Mouse (Mus musculus) kidney, postnatal 0 days (tissue): Measurements from ENCODE around the gene Tmem151b. TPM values are rescaled to one million over a fixed set of nuclear protein-coding genes. Genes with fewer than 3 reads are reported as not detected.
A peak's percentile ranks its signal among the peaks of the same experiment; 100 is the strongest.

Experiments
- ATAC-seq: fragments of 200-750 bp; cut with Nextera tagmentation; replicated peaks from 2 replicates; pipeline ENCODE4 v1.8.0; 2017; ENCODE audit warnings: low read depth, moderate number of reproducible peaks, moderate TSS enrichment, moderate library complexity; ENCODE audit not compliant: low FRiP score
- DNase-seq: peaks from one replicate; pipeline ENCODE4 v3.0.0-alpha.2; 2016; ENCODE audit warnings: low spot score
- H3K27ac ChIP-seq: fragments of 300-500 bp; sonication (generic); 2 replicates; pipeline ENCODE4 v1.5.1; 2014; ENCODE audit warnings: mild to moderate bottlenecking
- H3K27me3 ChIP-seq: fragments of 300-500 bp; sonication (generic); 2 replicates; pipeline ENCODE4 v1.6.1; 2014; ENCODE audit warnings: low read length, mixed read lengths; ENCODE audit not compliant: insufficient read depth
- H3K36me3 ChIP-seq: fragments of 300-500 bp; sonication (generic); 2 replicates; pipeline ENCODE4 v1.6.1; 2014; ENCODE audit warnings: low read length, mixed read lengths; ENCODE audit not compliant: insufficient read depth
- H3K4me1 ChIP-seq: fragments of 300-500 bp; sonication (generic); replicated peaks from 2 replicates; pipeline ENCODE4 v1.6.1; 2014; ENCODE audit warnings: antibody characterized with exemption, low read length, mixed read lengths; ENCODE audit not compliant: insufficient read depth
- H3K4me2 ChIP-seq: fragments of 300-500 bp; sonication (generic); 2 replicates; pipeline ENCODE4 v1.6.1; 2014; ENCODE audit warnings: mild to moderate bottlenecking, low read length, moderate library complexity, mixed read lengths
- H3K4me3 ChIP-seq: fragments of 300-500 bp; sonication (generic); replicated peaks from 2 replicates; pipeline ENCODE4 v1.5.1; 2014; ENCODE audit warnings: low read depth, low read length
- H3K9ac ChIP-seq: fragments of 300-500 bp; sonication (generic); 2 replicates; pipeline ENCODE4 v1.6.1; 2014; ENCODE audit warnings: low read depth, low read length
- H3K9me3 ChIP-seq: fragments of 300-500 bp; sonication (generic); replicated peaks from 2 replicates; pipeline ENCODE4 v1.6.1; 2016; ENCODE audit warnings: low read length, inconsistent platforms, mixed read lengths
- CTCF ChIP-seq: IDR thresholded peaks from 2 replicates; pipeline ENCODE4 v1.5.1; 2016; ENCODE audit warnings: antibody characterized with exemption, low read depth, mild to moderate bottlenecking, moderate library complexity
- WGBS: fragments of 180-500 bp; shearing (Covaris S2); extraction: QIAGEN DNeasy Blood & Tissue Kit; methylation state at CpG from one replicate; pipeline ENCODE4 v1.1.7; 2014; 5-methylcytosine and 5-hydroxymethylcytosine counted together
- polyA plus RNA-seq: library from polyadenylated mRNA; unstranded; fragments of >200 nt; fragmentation: Nextera tagmentation; extraction: Ambion mirVana; gene quantifications from 2 replicates; pipeline ENCODE4 v1.2.1, GENCODE M21; 2015

Gene Tmem151b
- polyA plus RNA-seq, 1 experiment from 2014 or later: 1.5 TPM

DNA sequence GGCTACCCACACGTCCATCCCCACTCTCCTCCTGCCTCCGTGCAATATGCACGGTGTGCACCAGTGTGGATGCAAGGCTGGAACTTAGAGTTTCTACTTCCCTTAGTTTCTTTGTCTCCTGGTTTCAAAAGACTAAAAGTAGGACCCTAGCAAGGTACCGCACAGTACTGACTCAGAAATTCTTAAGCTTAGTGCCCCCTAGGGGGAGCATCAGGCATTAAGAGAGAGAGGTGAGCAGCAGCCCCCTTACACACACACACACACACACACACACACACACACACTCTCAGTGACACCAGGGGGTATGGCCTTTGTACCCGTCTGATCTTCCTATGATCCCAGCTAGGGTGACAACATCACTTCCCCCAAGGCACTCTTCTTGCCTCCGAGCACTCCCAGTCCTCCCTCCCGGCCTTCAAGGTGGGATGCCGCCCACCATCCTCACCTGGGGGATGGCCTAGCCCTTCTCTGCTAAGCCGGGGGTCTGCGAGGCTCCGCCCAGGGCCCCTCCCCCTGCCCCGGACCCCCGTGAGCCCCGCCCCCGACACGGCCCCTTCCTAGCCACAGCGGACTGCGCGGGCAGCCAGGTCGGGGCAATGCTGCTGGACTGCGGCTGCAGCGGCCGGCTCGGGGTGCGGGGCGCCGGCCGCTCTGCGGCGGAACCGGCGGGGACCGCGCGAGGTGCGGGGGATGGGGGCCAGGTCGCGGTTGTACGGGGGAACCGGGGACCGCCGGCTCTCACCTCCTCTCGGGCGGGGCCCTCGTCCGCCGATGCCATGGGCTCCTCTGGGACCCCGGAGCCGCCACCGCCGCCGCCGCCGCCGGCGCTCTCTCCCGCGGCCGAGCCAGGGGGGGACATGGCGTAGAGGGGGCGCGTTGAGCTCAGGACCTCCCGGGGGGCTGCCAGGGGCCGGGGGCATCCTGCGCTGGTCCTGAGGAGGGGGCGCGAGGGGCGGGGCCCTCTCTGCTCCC lies 650 bp downstream of the Tmem151b start:
- ATAC-seq (peak; percentile 52; the same call in 1 of the 2 replicates), DNase-seq (peak; percentile 53)
- WGBS: 6% methylated on average over 38 of the region's 68 CpGs
- H3K36me3 ChIP-seq: no peaks in the 10 kb centered on the region
- H3K27ac ChIP-seq: no peak overlapping the region
- TF ChIP-seq CTCF: peak; percentile 48
- peak overlapping the region; percentile 62 for H3K9ac ChIP-seq
- H3K4me2 ChIP-seq: peak overlapping the region; percentile 100
- H3K9me3 ChIP-seq: no peaks in the 10 kb centered on the region
- H3K4me3 ChIP-seq: peak overlapping the region; percentile 64
- H3K27me3 ChIP-seq: peaks cover 30% of the 10 kb centered on the region
- peaks cover 20% of the 10 kb centered on the region for H3K4me1 ChIP-seq

DNA sequence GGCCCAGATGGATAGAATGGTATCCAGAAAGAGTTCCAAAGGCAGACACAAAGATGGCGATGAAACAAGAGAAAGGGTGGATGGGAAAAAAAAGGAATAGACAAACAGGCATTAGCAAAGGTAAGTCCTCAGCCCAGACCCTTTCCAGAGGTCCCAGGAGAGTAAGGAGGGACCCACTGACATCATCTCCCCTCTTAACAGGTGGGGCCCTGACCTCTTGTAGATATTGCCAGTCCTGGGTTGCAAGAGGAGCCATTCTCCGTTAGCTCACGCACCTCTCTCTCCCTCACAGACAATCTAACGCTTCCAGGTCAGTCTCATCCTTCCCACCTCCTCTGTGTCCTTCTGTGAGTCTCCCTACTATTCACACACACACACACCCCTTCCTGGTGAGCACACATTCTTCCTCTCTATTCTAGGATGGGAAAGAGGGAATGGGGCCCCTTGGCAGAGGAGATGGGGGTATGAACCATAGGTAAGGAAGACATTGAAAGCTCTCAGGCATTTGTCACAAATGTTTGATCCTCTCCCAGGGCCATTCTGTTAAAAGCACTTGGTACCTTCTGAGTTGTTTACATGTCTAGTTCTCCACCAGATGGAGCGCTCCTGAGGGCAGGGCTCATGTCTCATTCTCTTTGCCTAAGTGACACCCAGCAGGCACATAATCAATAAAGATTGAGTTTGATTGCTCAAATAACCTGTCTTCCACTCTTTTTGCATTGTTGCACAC lies 1.9 kb downstream of the Tmem151b start:
- no peak overlapping the region for H3K27ac ChIP-seq
- H3K9me3 ChIP-seq: no peaks in the 10 kb centered on the region
- peaks cover 20% of the 10 kb centered on the region for H3K4me1 ChIP-seq
- H3K27me3 ChIP-seq: peaks cover 41% of the 10 kb centered on the region
- H3K4me2 ChIP-seq: no peak overlapping the region
- ATAC-seq (no peak), DNase-seq (no peak)
- H3K4me3 ChIP-seq: no peak overlapping the region
- 79% methylated on average over 5 of the region's 5 CpGs for WGBS
- no peaks in the 10 kb centered on the region for H3K36me3 ChIP-seq
- no peak overlapping the region for H3K9ac ChIP-seq
- TF ChIP-seq CTCF: peak; percentile 15; the same call in 1 of the 2 replicates

- no peak for ATAC-seq
- Histone ChIP-seq H3K9me3 (no peaks in the 10 kb centered on the region), H3K27me3 (peaks cover 41% of the 10 kb centered on the region), H3K27ac (no peak overlapping the region), H3K9ac (no peak overlapping the region), H3K4me2 (no peak overlapping the region), H3K36me3 (no peaks in the 10 kb centered on the region), H3K4me3 (no peak overlapping the region), H3K4me1 (peaks cover 20% of the 10 kb centered on the region)
- WGBS: 76% methylated on average over 16 of the region's 16 CpGs
- DNase-seq: no peak
- no peak for TF ChIP-seq CTCF
These were observed 2.5 kb downstream of the Tmem151b start for GRCm38 (mm10) chr17:45546941-45547340.

- WGBS: 12% methylated on average over 73 of the region's 74 CpGs
- H3K27ac ChIP-seq: no peak overlapping the region
- H3K4me2 ChIP-seq: peak overlapping the region; percentile 52
- H3K4me3 ChIP-seq: peak overlapping the region; percentile 24
- no peaks in the 10 kb centered on the region for H3K36me3 ChIP-seq
- H3K4me1 ChIP-seq: peaks cover 20% of the 10 kb centered on the region
- DNase-seq (no peak), ATAC-seq (no peak)
- TF ChIP-seq CTCF: no peak
- no peaks in the 10 kb centered on the region for H3K9me3 ChIP-seq
- H3K27me3 ChIP-seq: peaks cover 45% of the 10 kb centered on the region
- H3K9ac ChIP-seq: no peak overlapping the region
These were observed 4.1 kb downstream of the Tmem151b start for GRCm38 (mm10) chr17:45545278-45545961.

DNA sequence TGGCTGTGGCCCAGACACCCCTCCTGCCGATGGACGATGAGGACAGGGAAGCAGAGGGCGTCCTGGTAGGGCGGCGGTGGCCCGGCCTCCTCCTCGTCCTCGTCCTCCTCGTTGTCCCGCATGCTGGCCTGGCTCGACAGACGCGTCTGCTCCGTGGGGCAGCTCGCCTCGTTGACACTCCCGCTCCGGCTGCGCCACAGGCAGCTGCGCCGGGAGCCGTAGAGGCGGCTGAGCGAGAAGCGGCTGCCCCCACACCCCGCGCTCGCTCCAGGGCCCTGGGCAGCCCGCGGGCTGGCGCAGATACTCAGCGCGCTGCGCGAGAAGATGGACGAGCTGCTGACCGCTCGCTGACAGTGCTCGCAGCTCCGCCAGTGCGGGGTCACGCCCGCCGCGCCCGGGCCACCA lies 4.6 kb downstream of the Tmem151b start:
- Histone ChIP-seq H3K36me3 (no peaks in the 10 kb centered on the region), H3K27ac (no peak overlapping the region), H3K4me2 (peak overlapping the region; percentile 52), H3K27me3 (peaks cover 45% of the 10 kb centered on the region), H3K9me3 (no peaks in the 10 kb centered on the region), H3K4me3 (peak overlapping the region; percentile 24), H3K9ac (no peak overlapping the region), H3K4me1 (peaks cover 20% of the 10 kb centered on the region)
- ATAC-seq (no peak), DNase-seq (no peak)
- 5% methylated on average over 37 of the region's 46 CpGs for WGBS
- no peak for TF ChIP-seq CTCF
